Mouse (Mus musculus): ENCODE measurements around the gene Map7d1. TPM values are rescaled to one million over a fixed set of nuclear protein-coding genes. Genes with fewer than 3 reads are reported as not detected.

Map7d1 gene
- polyA plus RNA-seq, 1 experiment from 2014 or later = 64.2 TPM

GRCm38 (mm10) chr4:126261266-126261665, 5.1 kb upstream of the Map7d1 start:
- ATAC-seq (ENCODE audit: low read depth) (no peak), DNase-seq (ENCODE audit: low spot score) (peak; percentile 22)
- Histone ChIP-seq H3K4me1 (ENCODE audit: control insufficient read depth, insufficient read depth, low read length) (peaks cover 39% of the 10 kb centered on the region), H3K36me3 (ENCODE audit: control insufficient read depth, insufficient read depth, low read length) (no peaks in the 10 kb centered on the region; the same call in 1 of the 2 replicates), H3K4me3 (ENCODE audit: low read depth, low read length) (no peak overlapping the region), H3K4me2 (ENCODE audit: low read depth, low read length) (peak overlapping the region; percentile 52; the same call in 1 of the 2 replicates), H3K27ac (replicated peaks; ENCODE audit: low read depth, low read length) (peak overlapping the region; percentile 93), H3K9ac (ENCODE audit: low read depth, low read length) (peak overlapping the region; percentile 15; the same call in 1 of the 2 replicates), H3K9me3 (ENCODE audit: control insufficient read depth, low read length) (no peaks in the 10 kb centered on the region), H3K27me3 (replicated peaks; ENCODE audit: control insufficient read depth, insufficient read depth, low read length) (no peaks in the 10 kb centered on the region)
- 56% methylated on average over 6 of the region's 6 CpGs for WGBS

- H3K9ac ChIP-seq (ENCODE audit: low read depth, low read length) = peak overlapping the region; percentile 41; the same call in 1 of the 2 replicates
- WGBS = 4% methylated on average over 10 of the region's 10 CpGs
- DNase-seq (ENCODE audit: low spot score) (peak; percentile 92), ATAC-seq (ENCODE audit: low read depth) (peak; percentile 16; the same call in 1 of the 2 replicates)
- peak overlapping the region; percentile 52 for H3K4me2 ChIP-seq (ENCODE audit: low read depth, low read length)
- no peaks in the 10 kb centered on the region for H3K27me3 ChIP-seq (replicated peaks; ENCODE audit: control insufficient read depth, insufficient read depth, low read length)
- H3K27ac ChIP-seq (replicated peaks; ENCODE audit: low read depth, low read length) = peak overlapping the region; percentile 93
- H3K4me1 ChIP-seq (ENCODE audit: control insufficient read depth, insufficient read depth, low read length) = peaks cover 39% of the 10 kb centered on the region
- H3K9me3 ChIP-seq (ENCODE audit: control insufficient read depth, low read length) = no peaks in the 10 kb centered on the region
- no peaks in the 10 kb centered on the region; the same call in 1 of the 2 replicates for H3K36me3 ChIP-seq (ENCODE audit: control insufficient read depth, insufficient read depth, low read length)
- no peak overlapping the region for H3K4me3 ChIP-seq (ENCODE audit: low read depth, low read length)
These were observed 4.5 kb upstream of the Map7d1 start for GRCm38 (mm10) chr4:126260520-126261201.

DNA sequence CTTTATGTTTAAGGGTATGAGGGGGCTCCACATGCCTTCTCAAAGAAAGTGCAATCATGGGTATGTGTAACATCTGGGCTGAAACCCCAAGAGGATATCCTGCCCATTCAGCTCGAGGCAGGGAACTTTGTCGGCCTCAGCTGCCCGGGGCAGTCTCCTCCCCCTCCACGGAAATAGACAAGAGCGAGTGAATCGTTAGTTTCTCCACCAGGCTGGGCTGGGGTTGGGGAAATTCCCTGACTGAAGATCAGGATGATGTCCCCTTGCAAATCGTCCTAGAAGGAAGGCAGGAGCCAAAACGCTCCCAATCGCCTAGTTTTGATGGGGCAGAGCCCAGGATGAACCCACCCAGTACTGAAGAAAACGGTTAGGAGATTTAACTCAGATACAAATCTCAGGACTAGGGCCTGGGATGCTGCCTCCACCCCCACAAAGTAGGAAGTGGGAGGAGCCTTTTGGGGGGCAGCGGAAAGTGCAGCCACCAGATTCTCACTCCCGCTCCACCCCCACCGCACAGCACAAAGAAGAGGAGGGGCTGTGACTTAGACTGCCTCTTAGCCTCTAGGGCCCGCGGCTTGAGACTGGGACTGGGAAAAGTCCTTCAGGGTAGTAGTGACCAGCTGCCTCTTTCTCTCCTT, 3.5 kb upstream of the Map7d1 start:
- no peaks in the 10 kb centered on the region for H3K9me3 ChIP-seq (ENCODE audit: control insufficient read depth, low read length)
- DNase-seq (ENCODE audit: low spot score) = peak; percentile 92
- no peaks in the 10 kb centered on the region; the same call in 1 of the 2 replicates for H3K36me3 ChIP-seq (ENCODE audit: control insufficient read depth, insufficient read depth, low read length)
- peak overlapping the region; percentile 52 for H3K4me2 ChIP-seq (ENCODE audit: low read depth, low read length)
- H3K4me3 ChIP-seq (ENCODE audit: low read depth, low read length) = peak overlapping the region; percentile 8
- under 1% methylated on average over 15 of the region's 15 CpGs for WGBS
- peak; percentile 4; the same call in 1 of the 2 replicates for ATAC-seq (ENCODE audit: low read depth)
- H3K4me1 ChIP-seq (ENCODE audit: control insufficient read depth, insufficient read depth, low read length) = peaks cover 40% of the 10 kb centered on the region
- H3K27ac ChIP-seq (replicated peaks; ENCODE audit: low read depth, low read length) = peak overlapping the region; percentile 93
- H3K27me3 ChIP-seq (replicated peaks; ENCODE audit: control insufficient read depth, insufficient read depth, low read length) = no peaks in the 10 kb centered on the region
- H3K9ac ChIP-seq (ENCODE audit: low read depth, low read length) = peak overlapping the region; percentile 41; the same call in 1 of the 2 replicates

GRCm38 (mm10) chr4:126259063-126259462, 2.9 kb upstream of the Map7d1 start:
- Histone ChIP-seq H3K9ac (ENCODE audit: low read depth, low read length) (peak overlapping the region; percentile 41; the same call in 1 of the 2 replicates), H3K4me2 (ENCODE audit: low read depth, low read length) (peak overlapping the region; percentile 52), H3K4me1 (ENCODE audit: control insufficient read depth, insufficient read depth, low read length) (peaks cover 46% of the 10 kb centered on the region), H3K9me3 (ENCODE audit: control insufficient read depth, low read length) (no peaks in the 10 kb centered on the region), H3K36me3 (ENCODE audit: control insufficient read depth, insufficient read depth, low read length) (no peaks in the 10 kb centered on the region; the same call in 1 of the 2 replicates), H3K27me3 (replicated peaks; ENCODE audit: control insufficient read depth, insufficient read depth, low read length) (no peaks in the 10 kb centered on the region), H3K27ac (replicated peaks; ENCODE audit: low read depth, low read length) (peak overlapping the region; percentile 93), H3K4me3 (ENCODE audit: low read depth, low read length) (no peak overlapping the region)
- 25% methylated on average over 3 of the region's 3 CpGs for WGBS
- DNase-seq (ENCODE audit: low spot score) (peak; percentile 65), ATAC-seq (ENCODE audit: low read depth) (no peak)

- peak overlapping the region; percentile 98 for H3K4me3 ChIP-seq (ENCODE audit: low read depth, low read length)
- DNase-seq (ENCODE audit: low spot score) = peak; percentile 47
- ATAC-seq (ENCODE audit: low read depth) = no peak
- H3K27ac ChIP-seq (replicated peaks; ENCODE audit: low read depth, low read length) = peak overlapping the region; percentile 94
- H3K36me3 ChIP-seq (ENCODE audit: control insufficient read depth, insufficient read depth, low read length) = no peaks in the 10 kb centered on the region
- H3K9me3 ChIP-seq (ENCODE audit: control insufficient read depth, low read length) = no peaks in the 10 kb centered on the region
- H3K9ac ChIP-seq (ENCODE audit: low read depth, low read length) = peak overlapping the region; percentile 94
- peaks cover 58% of the 10 kb centered on the region for H3K4me1 ChIP-seq (ENCODE audit: control insufficient read depth, insufficient read depth, low read length)
- 2% methylated on average over 26 of the region's 26 CpGs for WGBS
- peak overlapping the region; percentile 79 for H3K4me2 ChIP-seq (ENCODE audit: low read depth, low read length)
- no peaks in the 10 kb centered on the region for H3K27me3 ChIP-seq (replicated peaks; ENCODE audit: control insufficient read depth, insufficient read depth, low read length)
These were observed 1.1 kb upstream of the Map7d1 start for GRCm38 (mm10) chr4:126256967-126257881.

DNA sequence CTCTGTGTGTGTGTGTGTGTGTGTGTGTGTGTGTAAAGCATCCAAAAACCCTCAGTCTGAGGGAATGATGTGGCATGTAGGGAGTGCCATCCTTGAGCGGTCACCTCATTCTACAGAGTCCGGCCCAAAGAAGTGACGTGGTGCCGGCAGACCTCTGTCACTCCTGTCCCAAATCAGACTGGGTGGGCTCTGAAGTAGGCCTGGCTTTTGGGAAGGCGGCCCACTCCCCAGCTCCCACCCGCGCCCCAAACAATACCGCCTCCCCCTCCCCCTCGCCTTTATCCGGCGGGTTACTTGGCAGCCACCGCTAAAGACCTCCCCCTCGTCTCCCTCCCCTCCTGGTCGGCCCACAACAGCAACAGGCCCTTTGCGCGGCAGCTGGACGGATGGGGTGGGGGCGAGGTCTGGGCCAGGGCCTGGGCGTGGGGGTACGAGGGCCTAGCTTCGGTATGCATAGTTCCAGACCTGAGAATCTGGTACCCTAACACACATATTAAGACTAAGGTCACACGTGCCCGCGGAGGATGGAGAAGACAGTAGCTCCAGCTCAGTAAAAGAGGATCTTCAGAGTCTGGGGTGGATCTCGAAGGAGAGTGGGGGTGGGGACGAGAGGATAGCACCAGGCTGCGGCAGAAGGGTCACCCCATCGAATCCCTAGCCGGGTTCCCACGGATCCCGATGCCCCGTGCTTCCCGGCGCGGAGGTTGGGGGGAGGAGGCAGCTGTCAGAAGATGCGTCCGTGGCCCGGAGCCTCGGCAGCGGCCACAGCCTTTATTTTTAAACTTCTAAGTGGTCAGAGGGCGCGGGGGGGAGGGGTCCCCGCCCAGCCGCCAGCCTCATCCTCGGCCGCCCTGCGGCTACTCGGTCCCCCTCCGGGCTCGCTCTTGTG, 786 bp downstream of the Map7d1 start:
- H3K4me2 ChIP-seq (ENCODE audit: low read depth, low read length) = peak overlapping the region; percentile 79
- ATAC-seq (ENCODE audit: low read depth) = peak; percentile 10; the same call in 1 of the 2 replicates
- H3K9me3 ChIP-seq (ENCODE audit: control insufficient read depth, low read length) = no peaks in the 10 kb centered on the region
- H3K4me1 ChIP-seq (ENCODE audit: control insufficient read depth, insufficient read depth, low read length) = peaks cover 50% of the 10 kb centered on the region
- peak overlapping the region; percentile 98 for H3K4me3 ChIP-seq (ENCODE audit: low read depth, low read length)
- peak overlapping the region; percentile 94 for H3K9ac ChIP-seq (ENCODE audit: low read depth, low read length)
- H3K36me3 ChIP-seq (ENCODE audit: control insufficient read depth, insufficient read depth, low read length) = 0 out of 2 replicates have a peak, but pooled peaks cover 5% of the 10 kb centered on the region
- H3K27ac ChIP-seq (replicated peaks; ENCODE audit: low read depth, low read length) = peak overlapping the region; percentile 94
- peak; percentile 72 for DNase-seq (ENCODE audit: low spot score)
- 1% methylated on average over 46 of the region's 50 CpGs for WGBS
- no peaks in the 10 kb centered on the region for H3K27me3 ChIP-seq (replicated peaks; ENCODE audit: control insufficient read depth, insufficient read depth, low read length)

- 0 out of 2 replicates have a peak, but pooled peaks have one; percentile 2 for ATAC-seq (ENCODE audit: low read depth)
These were observed 1.6 kb downstream of the Map7d1 start for GRCm38 (mm10) chr4:126254315-126255112.

More at GRCm38 (mm10) chr4:126254315-126255112, 1.6 kb downstream of the Map7d1 start:
- Histone ChIP-seq H3K9ac (ENCODE audit: low read depth, low read length) (peak overlapping the region; percentile 94), H3K36me3 (ENCODE audit: control insufficient read depth, insufficient read depth, low read length) (0 out of 2 replicates have a peak, but pooled peaks cover 5% of the 10 kb centered on the region), H3K4me3 (ENCODE audit: low read depth, low read length) (peak overlapping the region; percentile 98), H3K4me1 (ENCODE audit: control insufficient read depth, insufficient read depth, low read length) (peaks cover 42% of the 10 kb centered on the region), H3K27me3 (replicated peaks; ENCODE audit: control insufficient read depth, insufficient read depth, low read length) (no peaks in the 10 kb centered on the region), H3K9me3 (ENCODE audit: control insufficient read depth, low read length) (no peaks in the 10 kb centered on the region), H3K27ac (replicated peaks; ENCODE audit: low read depth, low read length) (peak overlapping the region; percentile 94), H3K4me2 (ENCODE audit: low read depth, low read length) (peak overlapping the region; percentile 79)
- WGBS = 17% methylated on average over 9 of the region's 9 CpGs
- DNase-seq (ENCODE audit: low spot score) = peak; percentile 77

Measured in embryonic facial prominence, embryonic 14.5 days (tissue).